Mouse (Mus musculus): ENCODE measurements around the gene Pik3ip1. TPM values are rescaled to one million over a fixed set of nuclear protein-coding genes. Genes with fewer than 3 reads are reported as not detected.

The Pik3ip1 gene
- 26.1 and 26.3 TPM in 2 replicates for polyA plus RNA-seq (2015; fragmentation: Nextera tagmentation; extraction: Ambion mirVana)

DNA sequence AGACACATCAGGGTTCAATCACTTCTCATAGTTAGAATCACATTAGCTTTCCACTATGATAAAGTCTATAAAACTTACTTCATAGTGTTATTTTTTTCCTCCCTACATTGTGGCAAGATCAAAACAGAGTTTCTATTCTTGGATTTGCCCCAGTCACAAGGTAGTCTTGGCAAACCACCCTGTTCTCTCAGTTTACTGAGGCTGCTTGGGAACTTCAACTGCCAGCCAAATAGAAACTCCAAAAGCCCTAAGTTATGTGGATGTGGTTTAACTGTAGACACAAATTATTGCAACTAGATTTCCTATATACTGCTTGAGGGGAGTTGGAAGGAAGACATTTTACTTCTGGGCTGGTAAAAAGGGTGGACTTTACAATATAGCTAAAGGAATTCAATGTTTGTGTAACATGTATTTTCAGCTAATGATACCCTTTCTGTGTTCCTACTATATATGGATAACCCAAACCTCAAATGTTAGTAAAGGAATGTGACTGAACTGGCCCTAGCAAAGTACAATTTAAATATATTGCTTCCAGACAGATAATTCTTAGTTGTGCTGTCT is at the start of gene Pik3ip1:
Pik3ip1 (plus strand) TSS at position 511 of the 561 bp plus-strand sequence.
- no peaks in the 10 kb centered on the region for H3K27me3 ChIP-seq
- H3K27ac ChIP-seq (replicated peaks) = peak within 1 kb of the TSS; percentile 83
- ATAC-seq (ENCODE audit: low FRiP score, low read depth) = no peak
- peak within 1 kb of the TSS; percentile 70 for H3K4me3 ChIP-seq
- H3K9me3 ChIP-seq = no peaks in the 10 kb centered on the region
- H3K4me1 ChIP-seq (replicated peaks) = peaks cover 17% of the 10 kb centered on the region
- H3K9ac ChIP-seq = peak within 1 kb of the TSS; percentile 67
- H3K36me3 ChIP-seq = no peaks in the 10 kb centered on the region
- peak within 1 kb of the TSS; percentile 98 for H3K4me2 ChIP-seq

DNA sequence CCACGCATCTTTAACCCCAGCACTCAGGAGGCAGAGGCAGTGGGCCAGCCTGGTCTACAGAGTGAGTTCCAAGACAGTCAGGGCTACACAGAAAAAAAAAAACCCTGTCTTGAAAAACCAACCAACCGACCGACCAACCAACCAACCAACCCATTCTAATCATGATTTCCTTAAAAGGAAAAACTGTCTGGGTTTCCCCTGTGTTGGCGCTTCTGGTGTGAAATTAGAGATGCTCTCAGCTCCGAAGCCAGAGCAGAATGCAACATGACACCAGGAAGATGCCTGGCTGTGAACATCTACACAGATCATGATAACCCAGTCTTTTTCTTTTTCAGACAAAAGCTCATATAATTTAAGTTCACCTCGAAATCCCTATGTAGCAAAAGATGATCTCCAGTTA is 47.3 kb upstream of the Pik3ip1 start:
- H3K4me2 ChIP-seq = no peak overlapping the region
- no peak overlapping the region for H3K9ac ChIP-seq
- no peaks in the 10 kb centered on the region for H3K9me3 ChIP-seq
- no peak for ATAC-seq (ENCODE audit: low FRiP score, low read depth)
- peaks cover 11% of the 10 kb centered on the region for H3K4me1 ChIP-seq (replicated peaks)
- WGBS = 87% methylated on average over 6 of the region's 6 CpGs
- no peaks in the 10 kb centered on the region for H3K36me3 ChIP-seq
- no peaks in the 10 kb centered on the region for H3K27me3 ChIP-seq
- H3K4me3 ChIP-seq = no peak overlapping the region
- H3K27ac ChIP-seq (replicated peaks) = no peak overlapping the region

DNA sequence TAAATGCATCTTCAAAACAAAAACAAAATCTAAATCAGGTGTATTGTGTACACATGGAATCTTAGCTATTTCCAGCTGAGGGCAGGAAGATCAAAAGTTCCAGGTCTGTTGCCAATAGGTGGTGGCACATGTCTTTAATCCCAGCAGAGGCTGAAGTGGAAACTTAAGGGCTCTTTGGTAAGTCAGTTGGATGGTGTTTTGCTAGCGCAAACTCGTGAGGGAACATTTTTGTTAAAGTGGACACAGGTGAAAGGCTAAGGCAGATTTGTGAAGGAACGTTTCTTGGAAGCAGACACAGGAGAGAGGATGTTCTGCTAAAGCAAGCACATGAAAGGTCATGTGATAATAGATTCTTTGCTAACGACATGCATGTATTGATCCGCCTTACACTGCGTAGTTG is 46.6 kb upstream of the Pik3ip1 start:
- Histone ChIP-seq H3K27ac (replicated peaks) (no peak overlapping the region), H3K4me1 (replicated peaks) (peaks cover 18% of the 10 kb centered on the region), H3K4me2 (no peak overlapping the region), H3K4me3 (no peak overlapping the region), H3K9ac (no peak overlapping the region), H3K27me3 (no peaks in the 10 kb centered on the region), H3K36me3 (no peaks in the 10 kb centered on the region), H3K9me3 (no peaks in the 10 kb centered on the region)
- ATAC-seq (ENCODE audit: low FRiP score, low read depth) = no peak
- 93% methylated on average over 6 of the region's 6 CpGs for WGBS

DNA sequence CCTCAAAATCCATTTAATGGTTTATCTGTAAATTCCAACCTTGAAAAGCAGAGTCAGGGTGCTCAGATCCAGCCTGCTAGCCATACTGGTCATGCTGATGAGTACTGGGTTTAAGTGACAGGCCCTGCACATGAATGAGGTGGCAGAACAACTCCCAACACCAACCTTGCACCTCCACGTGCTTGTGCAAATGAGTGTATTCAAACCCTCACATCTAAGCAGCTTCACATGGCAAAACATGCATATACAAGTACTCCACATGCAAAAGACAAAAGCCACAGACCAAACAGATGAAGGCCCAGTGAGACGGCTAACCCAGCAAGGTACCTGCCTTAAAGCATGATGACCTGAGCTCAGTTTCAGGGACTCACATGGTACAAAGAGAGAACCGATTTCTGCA is 44.3 kb upstream of the Pik3ip1 start:
- no peak for ATAC-seq (ENCODE audit: low FRiP score, low read depth)
- H3K4me2 ChIP-seq = no peak overlapping the region
- H3K27ac ChIP-seq (replicated peaks) = no peak overlapping the region
- H3K36me3 ChIP-seq = no peaks in the 10 kb centered on the region
- 93% methylated on average over 3 of the region's 3 CpGs for WGBS
- peaks cover 24% of the 10 kb centered on the region for H3K4me1 ChIP-seq (replicated peaks)
- no peaks in the 10 kb centered on the region for H3K27me3 ChIP-seq
- H3K9ac ChIP-seq = no peak overlapping the region
- H3K9me3 ChIP-seq = no peaks in the 10 kb centered on the region
- H3K4me3 ChIP-seq = no peak overlapping the region

DNA sequence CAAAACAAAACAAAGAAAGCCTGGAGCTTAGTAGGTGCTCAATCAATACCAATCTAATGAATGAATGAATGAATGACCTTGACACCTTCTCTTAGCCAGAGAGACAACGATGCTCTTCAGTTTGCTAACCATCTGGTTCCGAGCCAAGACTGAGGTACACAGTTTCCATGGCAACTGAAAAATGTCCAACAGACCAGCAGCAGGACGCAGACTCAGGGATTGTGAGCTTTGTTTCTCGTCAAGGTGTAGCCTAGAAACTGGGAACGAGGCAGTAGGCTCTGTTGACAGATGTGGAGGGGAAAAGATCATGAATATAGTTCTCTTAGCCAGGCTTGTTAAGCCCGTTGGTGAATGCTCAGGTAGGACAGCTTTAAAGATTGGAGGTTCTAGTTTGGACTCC is 43.1 kb upstream of the Pik3ip1 start:
- ATAC-seq (ENCODE audit: low FRiP score, low read depth) = no peak
- Histone ChIP-seq H3K9ac (no peak overlapping the region), H3K4me1 (replicated peaks) (peaks cover 36% of the 10 kb centered on the region), H3K27ac (replicated peaks) (peak overlapping the region; percentile 56), H3K27me3 (no peaks in the 10 kb centered on the region), H3K36me3 (no peaks in the 10 kb centered on the region), H3K4me3 (no peak overlapping the region), H3K4me2 (no peak overlapping the region), H3K9me3 (no peaks in the 10 kb centered on the region)
- 21% methylated on average over 6 of the region's 6 CpGs for WGBS

DNA sequence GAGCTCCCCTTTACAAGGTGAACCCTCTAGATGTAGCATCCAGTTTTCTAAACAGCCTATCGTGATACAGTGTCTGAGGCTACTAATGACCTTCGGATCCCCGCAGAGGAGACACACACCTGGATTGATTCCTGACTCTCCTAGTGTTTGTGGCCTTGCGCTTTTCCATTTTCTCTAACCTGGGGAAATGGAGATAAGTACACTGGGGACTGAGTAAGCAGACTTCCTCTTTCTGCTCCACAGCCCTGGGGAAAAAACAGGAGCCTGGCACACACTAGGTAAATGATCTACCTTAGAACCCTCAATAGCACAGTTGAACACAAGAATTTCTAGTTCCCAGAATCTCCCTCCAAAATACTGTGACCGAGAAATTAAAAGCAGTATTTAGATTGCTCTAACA is 42.3 kb upstream of the Pik3ip1 start:
- peak overlapping the region; percentile 98 for H3K4me2 ChIP-seq
- H3K4me1 ChIP-seq (replicated peaks) = peaks cover 43% of the 10 kb centered on the region
- H3K27me3 ChIP-seq = no peaks in the 10 kb centered on the region
- peak overlapping the region; percentile 90 for H3K4me3 ChIP-seq
- ATAC-seq (ENCODE audit: low FRiP score, low read depth) = no peak
- H3K9me3 ChIP-seq = no peaks in the 10 kb centered on the region
- H3K27ac ChIP-seq (replicated peaks) = peak overlapping the region; percentile 100; the same call in 1 of the 2 replicates
- peak overlapping the region; percentile 98; the same call in 1 of the 2 replicates for H3K9ac ChIP-seq
- H3K36me3 ChIP-seq = no peaks in the 10 kb centered on the region
- 65% methylated on average over 5 of the region's 5 CpGs for WGBS

DNA sequence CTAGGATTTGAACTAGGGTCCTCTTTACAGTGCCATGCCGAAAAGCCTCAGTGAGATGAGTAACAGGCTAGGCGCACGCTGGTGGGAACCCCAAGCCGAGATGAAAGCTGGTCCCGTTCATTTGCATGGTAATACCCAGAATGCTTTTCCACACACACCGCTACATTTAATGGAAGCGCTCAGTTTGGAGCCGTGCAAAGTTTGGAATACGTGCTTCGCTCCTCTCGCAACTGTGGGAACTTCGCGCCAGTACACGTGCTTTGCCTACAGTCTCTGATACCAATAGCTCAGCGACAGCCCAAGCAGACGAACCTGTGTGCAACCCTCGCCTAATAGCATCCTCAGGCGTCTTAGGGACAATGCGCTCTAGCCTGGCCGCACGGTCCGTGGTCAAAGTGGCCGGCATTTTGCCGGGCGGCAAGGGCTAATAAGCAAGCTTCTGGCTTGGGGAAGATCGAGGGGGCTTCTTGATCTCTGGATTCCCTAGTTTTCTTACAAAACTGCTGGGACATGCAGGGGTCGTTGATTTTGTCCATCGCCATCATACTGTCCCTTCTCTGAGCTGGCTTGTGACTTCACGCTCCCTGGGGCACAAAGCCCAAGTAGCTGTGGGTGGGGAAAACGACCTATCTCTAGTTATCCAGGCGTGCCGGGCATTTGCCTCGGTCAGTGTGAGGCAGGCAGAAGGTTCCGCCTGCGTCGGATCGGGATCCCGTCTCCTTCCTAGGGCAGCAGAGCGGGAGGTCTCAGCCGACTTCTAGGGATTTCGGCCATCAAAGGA is 41.5 kb upstream of the Pik3ip1 start, which contains the start of gene Patz1:
Patz1 (plus strand) TSS at position 354 of the 781 bp plus-strand sequence.
- Histone ChIP-seq H3K27ac (replicated peaks) (peak within 1 kb of the TSS; percentile 100), H3K27me3 (no peaks in the 10 kb centered on the region), H3K9me3 (no peaks in the 10 kb centered on the region), H3K4me1 (replicated peaks) (peaks cover 51% of the 10 kb centered on the region), H3K9ac (peak within 1 kb of the TSS; percentile 98), H3K4me3 (peak within 1 kb of the TSS; percentile 90), H3K36me3 (0 out of 2 replicates have a peak, but pooled peaks cover 3% of the 10 kb centered on the region), H3K4me2 (peak within 1 kb of the TSS; percentile 98)
- peak; percentile 12 for ATAC-seq (ENCODE audit: low FRiP score, low read depth)
- under 1% methylated on average over 41 of the region's 41 CpGs for WGBS

DNA sequence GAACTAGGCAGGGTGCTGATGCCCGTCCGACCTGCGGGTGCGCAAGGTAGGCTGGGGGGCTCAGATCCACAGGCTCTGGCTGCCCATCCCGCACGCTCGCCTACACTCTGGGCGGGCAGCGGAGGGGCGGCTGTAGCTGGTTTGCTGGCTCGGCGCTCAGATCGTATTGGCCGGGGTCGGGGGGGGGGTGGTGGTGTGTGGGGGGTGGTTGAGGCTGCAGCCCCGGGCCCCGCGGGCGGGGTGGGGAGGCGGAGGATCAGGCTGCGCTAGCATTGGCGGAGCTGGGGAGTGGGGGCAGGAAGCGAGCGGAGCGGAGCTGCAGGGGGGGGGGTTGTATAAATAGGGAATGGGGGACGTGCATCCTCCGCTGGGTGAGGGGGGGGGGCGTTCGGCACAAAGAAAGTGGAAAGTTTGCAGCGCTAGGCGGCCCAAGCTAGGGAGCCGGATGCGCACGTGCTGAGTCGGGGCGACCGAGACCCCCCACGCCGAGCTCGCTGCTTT is 40.8 kb upstream of the Pik3ip1 start:
- peak overlapping the region; percentile 100 for H3K27ac ChIP-seq (replicated peaks)
- peaks cover 58% of the 10 kb centered on the region for H3K4me1 ChIP-seq (replicated peaks)
- under 1% methylated on average over 28 of the region's 40 CpGs for WGBS

DNA sequence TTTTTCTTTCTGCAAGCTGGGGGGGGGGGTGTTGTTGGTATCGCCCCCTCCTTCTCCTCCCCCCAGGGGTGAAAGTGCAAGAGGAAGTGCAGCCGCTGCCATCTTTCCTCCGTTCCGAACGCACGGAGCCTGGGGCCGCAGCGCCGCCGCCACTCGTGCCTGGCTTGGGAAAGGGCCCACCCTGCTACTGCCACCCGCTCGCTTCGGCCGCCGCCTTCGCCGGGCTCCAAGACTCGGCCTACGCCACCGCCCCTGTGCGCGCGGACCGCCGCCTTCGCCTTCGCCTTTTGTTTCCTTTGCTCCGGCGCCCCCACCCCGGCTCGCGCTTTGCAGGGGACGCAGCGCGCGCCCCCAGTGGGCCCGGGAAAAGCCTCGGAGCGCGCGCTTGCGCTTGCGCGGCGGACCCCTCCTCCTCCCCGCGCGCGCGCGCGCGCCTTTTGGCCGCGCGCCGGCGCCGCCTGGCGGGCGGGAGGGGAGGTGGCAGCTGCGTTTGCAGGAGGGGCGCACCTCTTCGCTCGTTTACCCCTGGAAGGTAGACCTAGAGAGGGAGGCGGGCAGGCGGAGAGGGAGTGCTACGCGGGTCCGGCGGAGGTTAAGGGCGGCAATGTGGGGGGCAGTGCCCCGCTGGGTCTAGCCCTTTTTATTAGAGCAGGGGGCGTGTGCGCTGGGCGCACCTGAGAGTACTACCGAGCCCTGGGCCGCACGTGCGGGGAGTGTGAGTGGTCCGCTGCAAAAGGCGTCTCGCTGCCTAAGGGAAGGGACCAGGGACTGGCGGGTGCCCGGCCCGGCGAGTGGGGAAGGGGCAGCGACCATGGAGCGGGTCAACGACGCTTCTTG is 40.2 kb upstream of the Pik3ip1 start:
- Histone ChIP-seq H3K9me3 (no peaks in the 10 kb centered on the region), H3K4me1 (replicated peaks) (peaks cover 63% of the 10 kb centered on the region)
- under 1% methylated on average over 79 of the region's 92 CpGs for whole genome bisulfite sequencing

More for the DNA sequence above, 40.8 kb upstream of the Pik3ip1 start:
- H3K27me3 ChIP-seq = no peaks in the 10 kb centered on the region
- peaks cover 9% of the 10 kb centered on the region; the same call in 1 of the 2 replicates for H3K36me3 ChIP-seq
- peak; percentile 82 for ATAC-seq (ENCODE audit: low FRiP score, low read depth)
- peak overlapping the region; percentile 98 for H3K9ac ChIP-seq
- peak overlapping the region; percentile 90 for H3K4me3 ChIP-seq
- peak overlapping the region; percentile 98 for H3K4me2 ChIP-seq
- no peaks in the 10 kb centered on the region for H3K9me3 ChIP-seq

DNA sequence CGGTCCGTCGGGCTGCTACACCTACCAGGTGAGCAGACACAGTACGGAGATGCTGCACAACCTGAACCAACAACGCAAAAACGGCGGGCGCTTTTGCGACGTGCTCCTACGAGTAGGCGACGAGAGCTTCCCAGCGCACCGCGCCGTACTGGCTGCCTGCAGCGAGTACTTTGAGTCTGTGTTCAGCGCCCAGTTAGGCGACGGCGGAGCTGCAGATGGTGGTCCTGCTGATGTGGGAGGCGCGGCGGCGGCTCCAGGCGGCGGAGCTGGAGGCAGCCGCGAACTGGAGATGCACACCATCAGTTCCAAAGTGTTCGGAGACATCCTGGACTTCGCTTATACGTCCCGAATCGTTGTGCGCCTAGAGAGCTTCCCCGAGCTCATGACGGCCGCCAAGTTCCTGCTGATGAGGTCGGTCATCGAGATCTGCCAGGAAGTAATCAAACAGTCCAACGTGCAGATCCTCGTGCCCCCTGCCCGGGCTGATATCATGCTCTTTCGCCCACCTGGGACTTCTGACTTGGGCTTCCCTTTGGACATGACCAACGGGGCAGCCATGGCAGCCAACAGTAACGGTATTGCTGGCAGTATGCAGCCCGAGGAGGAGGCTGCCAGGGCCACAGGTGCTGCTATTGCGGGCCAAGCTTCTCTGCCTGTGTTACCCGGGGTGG is 39.4 kb upstream of the Pik3ip1 start:
- peak overlapping the region; percentile 100 for H3K27ac ChIP-seq (replicated peaks)
- peak; percentile 4 for ATAC-seq (ENCODE audit: low FRiP score, low read depth)
- H3K9me3 ChIP-seq = no peaks in the 10 kb centered on the region
- H3K9ac ChIP-seq = peak overlapping the region; percentile 98
- H3K4me3 ChIP-seq = peak overlapping the region; percentile 90
- H3K4me1 ChIP-seq (replicated peaks) = peaks cover 71% of the 10 kb centered on the region
- under 1% methylated on average over 50 of the region's 50 CpGs for WGBS
- H3K36me3 ChIP-seq = peaks cover 19% of the 10 kb centered on the region; the same call in 1 of the 2 replicates
- H3K27me3 ChIP-seq = no peaks in the 10 kb centered on the region
- peak overlapping the region; percentile 98 for H3K4me2 ChIP-seq

More for the DNA sequence above, 40.2 kb upstream of the Pik3ip1 start:
- no peaks in the 10 kb centered on the region for H3K27me3 ChIP-seq
- H3K4me3 ChIP-seq = peak overlapping the region; percentile 90
- peak; percentile 68 for ATAC-seq (ENCODE audit: low FRiP score, low read depth)
- H3K4me2 ChIP-seq = peak overlapping the region; percentile 98
- peak overlapping the region; percentile 100 for H3K27ac ChIP-seq (replicated peaks)
- peaks cover 14% of the 10 kb centered on the region; the same call in 1 of the 2 replicates for H3K36me3 ChIP-seq
- peak overlapping the region; percentile 98 for H3K9ac ChIP-seq
